ENCODE assay signal across 16 mouse cellular contexts in genomic region chr5:44696548-44696947, GRCm38 (mm10).
A peak's percentile ranks its signal among the peaks of the same experiment; 100 is the strongest.
DNase-seq lines count a peak whose midpoint lies in the region; ATAC-seq and TF ChIP-seq lines count a peak whose summit lies in the region.
"Had no signal": no experiment of that assay in that cellular context is flagged by ENCODE, and none has a peak within 500 bp of the region (broad histone marks: within the 10 kb centered on the region; RNA-seq: fewer than 3 reads in every experiment).

No protein-coding gene starts in this region.

- no peak for TF ChIP-seq CTCF in forebrain, postnatal 0 days (IDR thresholded peaks at IDR 0.05; ENCODE audit: low read depth)

- ATAC-seq in forebrain, postnatal 0 days: peak; percentile 5; the same call in 1 of the 2 replicates
- peak; percentile 51; the same call in 1 of the 2 replicates for ATAC-seq in midbrain, embryonic 11.5 days (ENCODE audit: low FRiP score)
- ATAC-seq in erythroblast, adult 5-6 weeks (replicated peaks; ENCODE audit: low FRiP score, poor library complexity, severe bottlenecking): no peak
- ATAC-seq: Patski had no signal

- H3K4me1 ChIP-seq in forebrain, postnatal 0 days (ENCODE audit: insufficient read depth): peaks cover 18% of the 10 kb centered on the region
- no peaks in the 10 kb centered on the region for H3K4me1 ChIP-seq in midbrain, embryonic 11.5 days (ENCODE audit: control insufficient read depth, insufficient read depth, low read length)
- H3K4me1 ChIP-seq: heart, embryonic 12.5 days had no signal

- no peaks in the 10 kb centered on the region for H3K9me3 ChIP-seq in forebrain, postnatal 0 days (ENCODE audit: low read length)
- H3K9me3 ChIP-seq in midbrain, embryonic 11.5 days (ENCODE audit: control insufficient read depth, low read length): no peaks in the 10 kb centered on the region
- H3K9me3 ChIP-seq: heart, embryonic 12.5 days had no signal

- no peak overlapping the region for H3K4me3 ChIP-seq in forebrain, postnatal 0 days (ENCODE audit: low read depth, low read length)
- no peak overlapping the region for H3K4me3 ChIP-seq in midbrain, embryonic 11.5 days (ENCODE audit: low read depth, low read length)
- H3K4me3 ChIP-seq: heart, embryonic 12.5 days had no signal

- H3K36me3 ChIP-seq in forebrain, postnatal 0 days (ENCODE audit: insufficient read depth): no peaks in the 10 kb centered on the region
- H3K36me3 ChIP-seq in midbrain, embryonic 11.5 days (ENCODE audit: control insufficient read depth, insufficient read depth, low read length): no peaks in the 10 kb centered on the region
- H3K36me3 ChIP-seq: heart, embryonic 12.5 days had no signal

- H3K4me2 ChIP-seq in forebrain, postnatal 0 days (ENCODE audit: low read depth): no peak overlapping the region
- no peak overlapping the region for H3K4me2 ChIP-seq in midbrain, embryonic 11.5 days
- H3K4me2 ChIP-seq: heart, embryonic 12.5 days; lung, embryonic 14.5 days had no signal

- DNase-seq in right cerebral cortex, postnatal 4 days: peak; percentile 20
- no peak for DNase-seq in right cerebral cortex, adult 2 months (ENCODE audit: low spot score in 2 of 2)
- no peak for DNase-seq in forebrain, postnatal 0 days
- no peak for DNase-seq in midbrain, embryonic 11.5 days (ENCODE audit: low spot score, missing footprints)
- DNase-seq in adrenal gland, adult (ENCODE audit: inconsistent age in 2 of 2, low spot score in 1 of 2): no peak
- DNase-seq in adrenal gland, postnatal 4 days (ENCODE audit: low spot score in 2 of 2): no peak
- DNase-seq: adrenal gland, adult 8-10 months; cerebellum, postnatal 25 days; kidney, adult 9 months; layer of hippocampus, adult 9-11 months; lung, embryonic 14.5 days; thymus, postnatal 4 days had no signal

- no peak overlapping the region for H3K27ac ChIP-seq in forebrain, postnatal 0 days (ENCODE audit: low read depth, low read length)
- H3K27ac ChIP-seq in midbrain, embryonic 11.5 days (ENCODE audit: low read depth, low read length): no peak overlapping the region
- H3K27ac ChIP-seq: stomach, postnatal 0 days had no signal

- no peaks in the 10 kb centered on the region for H3K27me3 ChIP-seq in forebrain, postnatal 0 days (ENCODE audit: insufficient read depth, low read length)
- H3K27me3 ChIP-seq in midbrain, embryonic 11.5 days (ENCODE audit: control insufficient read depth, insufficient read depth, low read length): no peaks in the 10 kb centered on the region
- H3K27me3 ChIP-seq: heart, embryonic 12.5 days had no signal

- WGBS in forebrain, postnatal 0 days: 44% methylated on average over 7 of the region's 7 CpGs
- WGBS in midbrain, embryonic 11.5 days: 70% methylated on average over 7 of the region's 7 CpGs

- H3K9ac ChIP-seq in forebrain, postnatal 0 days: 0 out of 2 replicates have a peak overlapping the region, but pooled peaks have one; percentile 14
- H3K9ac ChIP-seq in midbrain, embryonic 11.5 days (ENCODE audit: low read length): no peak overlapping the region
- H3K9ac ChIP-seq: heart, embryonic 12.5 days; lung, embryonic 14.5 days had no signal
